Mouse (Mus musculus) heart, adult 2 months (tissue): ENCODE measurements around the gene Wdr5. TPM values are rescaled to one million over a fixed set of nuclear protein-coding genes. Genes with fewer than 3 reads are reported as not detected.

ENCODE experiments used
- DNase-seq, 2 experiments: peaks; one replicate each; pipeline ENCODE4 v3.0.0; 2021
- H3K27ac ChIP-seq: fragments of 200-600 bp; 2 replicates; pipeline ENCODE4 v1.8.1; 2022
- H3K27me3 ChIP-seq: fragments of 200-500 bp; 2 replicates; pipeline ENCODE4 v1.6.1; 2012; ENCODE audit warnings: mild to moderate bottlenecking, low read length, inconsistent platforms, mixed read lengths; ENCODE audit not compliant: control insufficient read depth, insufficient read depth
- H3K36me3 ChIP-seq: fragments of 200-500 bp; 2 replicates; pipeline ENCODE4 v1.6.1; 2012; ENCODE audit warnings: low read length, inconsistent platforms; ENCODE audit not compliant: control insufficient read depth, insufficient read depth
- H3K4me1 ChIP-seq: fragments of 200-500 bp; 2 replicates; pipeline ENCODE4 v1.6.1; 2011; ENCODE audit warnings: low read length; ENCODE audit not compliant: control insufficient read depth, insufficient read depth
- H3K4me3 ChIP-seq: fragments of 200-600 bp; 2 replicates; pipeline ENCODE4 v1.8.1; 2022
- H3K79me2 ChIP-seq: fragments of 200-500 bp; replicated peaks from 2 replicates; pipeline ENCODE4 v1.6.1; 2012; ENCODE audit warnings: mild to moderate bottlenecking, inconsistent platforms, low read length, moderate library complexity, mixed read lengths; ENCODE audit not compliant: control insufficient read depth, insufficient read depth
- H3K9ac ChIP-seq: fragments of 200-500 bp; 2 replicates; pipeline ENCODE4 v1.6.1; 2012; ENCODE audit warnings: low read depth, mild to moderate bottlenecking, control low read depth, inconsistent platforms, low read length, mixed read lengths
- CTCF ChIP-seq: fragments of 200-600 bp; IDR thresholded peaks from 2 replicates; pipeline ENCODE4 v1.8.1; 2022; ENCODE audit warnings: antibody characterized with exemption, mild to moderate bottlenecking, moderate library complexity
- EP300 ChIP-seq: fragments of 200-500 bp; IDR thresholded peaks from 2 replicates; pipeline ENCODE4 v1.6.1; 2011; ENCODE audit warnings: low read depth, low read length, control low read depth; ENCODE audit not compliant: insufficient read depth
- POLR2A ChIP-seq: fragments of 200-500 bp; IDR thresholded peaks from 2 replicates; pipeline ENCODE4 v1.6.1; 2011; ENCODE audit warnings: mild to moderate bottlenecking, low read depth, low read length, control low read depth; ENCODE audit not compliant: insufficient read depth
- WGBS: fragments of 180-500 bp; shearing (Covaris S2); methylation state at CpG from one replicate; pipeline ENCODE4 v1.1.7; 2018; 5-methylcytosine and 5-hydroxymethylcytosine counted together
- intact Hi-C: fragments of 180-260 bp; cut with DNase I; formaldehyde crosslinking; loops from one replicate; pipeline ENCODE4 v1.15.1; 2025
- polyA plus RNA-seq: library from polyadenylated mRNA; depleted of rRNA; stranded (reverse); fragments of >200 nt; gene quantifications from 2 replicates; pipeline ENCODE4 v1.2.3, GENCODE M21; 2012
- total RNA-seq, 2 experiments: library from RNA; stranded (reverse); gene quantifications; 2 replicates each; pipeline ENCODE4 v1.2.3; 2021

Gene Wdr5
- total and polyA plus RNA-seq, 3 experiments: 18.6 to 24.8 (median 24.0) TPM

GRCm38 (mm10) chr2:27480367-27480766 is 34.6 kb upstream of the Wdr5 start:
- no peak overlapping the region for H3K9ac ChIP-seq

GRCm38 (mm10) chr2:27482265-27482861 is 32.6 kb upstream of the Wdr5 start:
- no peak overlapping the region for H3K4me3 ChIP-seq
- H3K27ac ChIP-seq: no peak overlapping the region
- H3K9ac ChIP-seq: no peak overlapping the region
- H3K36me3 ChIP-seq: no peaks in the 10 kb centered on the region
- no peaks in the 10 kb centered on the region for H3K27me3 ChIP-seq
- no peaks in the 10 kb centered on the region for H3K79me2 ChIP-seq
- intact Hi-C loops: no loop called here
- WGBS: 81% methylated on average over 7 of the region's 7 CpGs
- H3K4me1 ChIP-seq: peaks cover 3% of the 10 kb centered on the region
- TF ChIP-seq CTCF (no peak), EP300 (no peak), POLR2A (no peak)
- no peak for DNase-seq

More at GRCm38 (mm10) chr2:27480367-27480766, 34.6 kb upstream of the Wdr5 start:
- no peak for DNase-seq
- 88% methylated on average over 4 of the region's 4 CpGs for WGBS
- intact Hi-C loops: no loop called here
- no peak for TF ChIP-seq CTCF
- TF ChIP-seq EP300: no peak
- no peak for TF ChIP-seq POLR2A
- peaks cover 3% of the 10 kb centered on the region for H3K4me1 ChIP-seq
- H3K27ac ChIP-seq: peak overlapping the region; percentile 20
- H3K79me2 ChIP-seq: no peaks in the 10 kb centered on the region
- H3K27me3 ChIP-seq: no peaks in the 10 kb centered on the region; the same call in 1 of the 2 replicates
- H3K36me3 ChIP-seq: no peaks in the 10 kb centered on the region
- H3K4me3 ChIP-seq: no peak overlapping the region

DNA sequence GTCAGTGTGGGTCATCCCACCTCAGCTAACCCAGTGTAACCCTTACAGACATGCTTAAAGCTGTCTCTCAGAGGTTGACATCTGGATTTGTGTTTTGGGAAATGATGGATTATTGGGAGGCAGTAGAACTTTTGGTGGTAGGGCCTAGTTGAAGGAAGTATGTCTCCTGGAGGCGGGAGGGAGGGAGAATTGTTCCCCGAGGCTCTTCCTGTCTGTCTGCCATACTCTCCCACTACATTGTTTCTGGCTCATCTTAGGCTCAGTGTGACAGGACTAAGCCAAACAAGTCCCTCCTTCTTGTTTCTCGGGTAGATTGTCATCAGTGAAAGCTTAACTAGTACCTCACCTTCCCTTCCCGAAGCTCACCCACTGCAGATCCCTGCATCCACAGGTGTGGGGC is 28.2 kb upstream of the Wdr5 start:
- intact Hi-C loops: no loop called here
- Histone ChIP-seq H3K9ac (no peak overlapping the region), H3K4me3 (no peak overlapping the region), H3K79me2 (no peaks in the 10 kb centered on the region), H3K36me3 (no peaks in the 10 kb centered on the region), H3K4me1 (no peaks in the 10 kb centered on the region), H3K27ac (no peak overlapping the region), H3K27me3 (no peaks in the 10 kb centered on the region)
- TF ChIP-seq EP300: no peak
- no peak for TF ChIP-seq CTCF
- no peak for TF ChIP-seq POLR2A
- DNase-seq: no peak
- 46% methylated on average over 4 of the region's 4 CpGs for WGBS

DNA sequence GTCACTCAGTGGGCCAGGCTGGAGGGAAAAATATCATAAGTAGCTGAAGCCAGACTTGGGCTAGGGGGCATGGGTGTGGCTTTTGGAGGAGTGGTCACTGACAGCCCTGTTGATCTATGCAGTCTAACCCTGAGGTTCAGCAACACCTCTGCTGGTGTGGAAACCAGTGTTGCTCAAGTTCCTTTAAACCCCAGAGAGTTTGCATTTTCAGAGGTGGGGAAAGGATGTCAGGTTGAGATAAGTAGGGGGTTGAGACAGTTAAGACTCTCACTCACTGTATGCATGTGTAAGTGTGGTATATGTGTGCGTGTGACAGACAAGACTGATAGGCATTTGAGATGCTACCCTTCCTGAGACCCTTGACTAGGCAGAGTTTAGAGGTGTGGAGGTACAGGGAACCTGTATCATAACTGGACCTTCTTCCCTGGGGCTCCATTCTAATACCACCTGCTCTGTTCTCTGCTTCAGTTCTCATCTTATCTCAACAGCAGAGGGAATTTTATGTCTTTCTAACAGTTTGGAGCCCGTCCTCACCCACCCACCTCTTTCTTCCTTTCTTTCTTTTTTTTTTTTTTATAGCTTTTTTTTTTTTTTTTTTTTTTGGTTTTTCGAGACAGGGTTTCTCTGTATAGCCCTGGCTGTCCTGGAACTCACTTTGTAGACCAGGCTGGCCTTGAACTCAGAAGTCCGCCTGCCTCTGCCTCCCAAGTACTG is 27.5 kb upstream of the Wdr5 start:
- no peak overlapping the region for H3K27ac ChIP-seq
- no peaks in the 10 kb centered on the region for H3K36me3 ChIP-seq
- H3K4me1 ChIP-seq: no peaks in the 10 kb centered on the region
- H3K27me3 ChIP-seq: no peaks in the 10 kb centered on the region
- H3K4me3 ChIP-seq: no peak overlapping the region
- no peak overlapping the region for H3K9ac ChIP-seq
- intact Hi-C loops: no loop called here
- TF ChIP-seq POLR2A (no peak), EP300 (no peak), CTCF (no peak)
- DNase-seq: no peak
- WGBS: 71% methylated on average over 3 of the region's 4 CpGs
- no peaks in the 10 kb centered on the region for H3K79me2 ChIP-seq

- intact Hi-C loops: no loop called here
- Histone ChIP-seq H3K27me3 (no peaks in the 10 kb centered on the region), H3K36me3 (no peaks in the 10 kb centered on the region), H3K4me3 (no peak overlapping the region), H3K4me1 (no peaks in the 10 kb centered on the region), H3K9ac (no peak overlapping the region), H3K27ac (no peak overlapping the region), H3K79me2 (no peaks in the 10 kb centered on the region)
- TF ChIP-seq EP300 (no peak), CTCF (no peak), POLR2A (no peak)
- 92% methylated on average over 1 of the region's 1 CpGs for WGBS
- no peak for DNase-seq
These were observed 26.6 kb upstream of the Wdr5 start for GRCm38 (mm10) chr2:27488362-27488761.

- Histone ChIP-seq H3K27ac (no peak overlapping the region), H3K27me3 (no peaks in the 10 kb centered on the region), H3K4me3 (no peak overlapping the region), H3K4me1 (no peaks in the 10 kb centered on the region), H3K9ac (no peak overlapping the region), H3K36me3 (no peaks in the 10 kb centered on the region), H3K79me2 (no peaks in the 10 kb centered on the region)
- TF ChIP-seq EP300 (no peak), CTCF (no peak)
- no peak for DNase-seq
- intact Hi-C loops: no loop called here
- 61% methylated on average over 2 of the region's 2 CpGs for WGBS
These were observed 24.0 kb upstream of the Wdr5 start for GRCm38 (mm10) chr2:27490939-27491338.
